Mouse (Mus musculus) liver, embryonic 14.5 days (tissue): Measurements from ENCODE around the gene Sart1. TPM values are rescaled to one million over a fixed set of nuclear protein-coding genes. Genes with fewer than 3 reads are reported as not detected.

Experiments used
- ATAC-seq: fragments of 200-750 bp; cut with Nextera tagmentation; 2 replicates; pipeline ENCODE4 v1.8.0; 2017; ENCODE audit warnings: moderate number of reproducible peaks, mild to moderate bottlenecking, moderate library complexity; ENCODE audit not compliant: insufficient read depth
- DNase-seq, 3 experiments: peaks; one replicate each; pipeline ENCODE4 v3.0.0-alpha.2; 2012 to 2013; ENCODE audit warnings: low read depth in 3 of 3, low spot score in 3 of 3
- H3K27ac ChIP-seq: fragments of 300-500 bp; sonication (generic); 2 replicates; pipeline ENCODE4 v1.5.1; 2014; ENCODE audit warnings: moderate library complexity, mild to moderate bottlenecking, control low read depth, inconsistent platforms
- H3K27me3 ChIP-seq: fragments of 300-500 bp; sonication (generic); 2 replicates; pipeline ENCODE4 v1.6.1; 2014; ENCODE audit warnings: mild to moderate bottlenecking, low read length, moderate library complexity; ENCODE audit not compliant: control insufficient read depth, insufficient read depth
- H3K36me3 ChIP-seq: fragments of 300-500 bp; sonication (generic); replicated peaks from 2 replicates; pipeline ENCODE4 v1.6.1; 2014; ENCODE audit warnings: low read depth; ENCODE audit not compliant: control insufficient read depth, insufficient read depth
- H3K4me1 ChIP-seq, 2 experiments: fragments of 200-500 bp in 1 of 2; fragments of 300-500 bp in 1 of 2; sonication (generic) in 1 of 2; replicated peaks; 2 replicates each; pipeline ENCODE4 v1.6.1; 2012 to 2014; ENCODE audit warnings: antibody characterized with exemption in 1 of 2, inconsistent platforms in 1 of 2, low read length in 1 of 2; ENCODE audit not compliant: control insufficient read depth in 2 of 2, insufficient read depth in 2 of 2
- H3K4me2 ChIP-seq: fragments of 300-500 bp; sonication (generic); 2 replicates; pipeline ENCODE4 v1.6.1; 2014; ENCODE audit warnings: low read depth, mild to moderate bottlenecking, control low read depth, moderate library complexity
- H3K4me3 ChIP-seq, 2 experiments: fragments of 200-500 bp in 1 of 2; fragments of 300-500 bp in 1 of 2; sonication (generic) in 1 of 2; 2 replicates each; pipeline ENCODE4 v1.5.1; 2012 to 2014; ENCODE audit warnings: low read depth in 2 of 2, low read length in 2 of 2, mild to moderate bottlenecking in 2 of 2, control low read depth in 1 of 2, inconsistent platforms in 1 of 2, moderate library complexity in 1 of 2; ENCODE audit not compliant: insufficient read depth in 1 of 2
- H3K9ac ChIP-seq: fragments of 300-500 bp; sonication (generic); replicated peaks from 2 replicates; pipeline ENCODE4 v1.6.1; 2014; ENCODE audit warnings: mild to moderate bottlenecking, control low read depth, moderate library complexity
- H3K9me3 ChIP-seq: fragments of 300-500 bp; sonication (generic); 2 replicates; pipeline ENCODE4 v1.6.1; 2016; ENCODE audit warnings: low read length, mixed read lengths; ENCODE audit not compliant: control insufficient read depth
- CTCF ChIP-seq: IDR thresholded peaks from 2 replicates; pipeline ENCODE4 v1.5.1; 2016; ENCODE audit warnings: antibody characterized with exemption, low read depth, control low read depth
- EP300 ChIP-seq: IDR thresholded peaks from 2 replicates; pipeline ENCODE4 v1.6.1; 2016; ENCODE audit warnings: antibody characterized with exemption, low read depth
- WGBS: fragments of 180-500 bp; shearing (Covaris S2); extraction: QIAGEN DNeasy Blood & Tissue Kit; methylation state at CpG from one replicate; pipeline ENCODE4 v1.1.7; 2014; ENCODE audit not compliant: insufficient replicate concordance; 5-methylcytosine and 5-hydroxymethylcytosine counted together
- polyA plus RNA-seq, 2 experiments: library from polyadenylated mRNA; depleted of rRNA in 1 of 2; stranded (reverse) in 1 of 2; unstranded in 1 of 2; fragments of >200 nt; fragmentation: Nextera tagmentation in 1 of 2; extraction: Ambion mirVana in 1 of 2; gene quantifications; 2 replicates each; pipeline versions ENCODE4 v1.2.1 to v1.2.3; 2012 to 2014

Gene Sart1
- polyA plus RNA-seq, 2 experiments, result 21.7 to 24.1 TPM

GRCm38 (mm10) chr19:5367455-5367854 lies 21.0 kb downstream of the Sart1 start:
- Histone ChIP-seq H3K36me3 (peaks cover 51% of the 10 kb centered on the region), H3K4me2 (peak overlapping the region; percentile 99), H3K27me3 (no peaks in the 10 kb centered on the region), H3K9me3 (no peaks in the 10 kb centered on the region), H3K27ac (peak overlapping the region; percentile 81), H3K4me3 (peak overlapping the region; percentile 70 to 97), H3K4me1 (peaks cover 13 to 14% of the 10 kb centered on the region in 2 experiments), H3K9ac (peak overlapping the region; percentile 91)
- WGBS, result 7% methylated on average over 11 of the region's 11 CpGs
- DNase-seq, result peak in 1 of 3 experiments; percentile 46
- TF ChIP-seq CTCF, result peak; percentile 59
- TF ChIP-seq EP300, result no peak
- no peak for ATAC-seq

GRCm38 (mm10) chr19:5367053-5367359 lies 21.5 kb downstream of the Sart1 start, which contains the start of gene Banf1:
Banf1 (minus strand) TSS chr19:5367168.
- 0 out of 2 replicates have a peak, but pooled peaks have one; percentile 2 for ATAC-seq
- Histone ChIP-seq H3K4me1 (peaks cover 13 to 14% of the 10 kb centered on the region in 2 experiments), H3K4me3 (peak within 1 kb of the TSS; percentile 78 to 97), H3K27ac (peak within 1 kb of the TSS; percentile 81), H3K36me3 (peaks cover 47% of the 10 kb centered on the region), H3K9ac (peak within 1 kb of the TSS; percentile 91), H3K27me3 (no peaks in the 10 kb centered on the region), H3K4me2 (peak within 1 kb of the TSS; percentile 99), H3K9me3 (no peaks in the 10 kb centered on the region)
- no peak for DNase-seq
- WGBS, result under 1% methylated on average over 33 of the region's 33 CpGs
- 0 out of 2 replicates have a peak, but pooled peaks have one; percentile 1 for TF ChIP-seq CTCF
- TF ChIP-seq EP300, result no peak

GRCm38 (mm10) chr19:5366175-5367052 lies 22.1 kb downstream of the Sart1 start, which contains the start of gene Eif1ad:
Eif1ad (plus strand) TSS chr19:5366741.
- H3K27ac ChIP-seq, result peak within 1 kb of the TSS; percentile 81
- under 1% methylated on average over 92 of the region's 92 CpGs for WGBS

GRCm38 (mm10) chr19:5365751-5366150 lies 22.8 kb downstream of the Sart1 start:
- no peak for DNase-seq
- H3K4me3 ChIP-seq, result peak overlapping the region; percentile 78 to 97
- H3K9ac ChIP-seq, result peak overlapping the region; percentile 91
- peak overlapping the region; percentile 99 for H3K4me2 ChIP-seq
- peak overlapping the region; percentile 20; the same call in 1 of the 2 replicates for H3K27ac ChIP-seq
- H3K4me1 ChIP-seq, result peaks cover 13 to 14% of the 10 kb centered on the region in 2 experiments
- 5% methylated on average over 11 of the region's 11 CpGs for WGBS
- ATAC-seq, result no peak
- no peaks in the 10 kb centered on the region for H3K27me3 ChIP-seq
- no peak for TF ChIP-seq EP300
- TF ChIP-seq CTCF, result no peak
- peaks cover 39% of the 10 kb centered on the region for H3K36me3 ChIP-seq
- no peaks in the 10 kb centered on the region for H3K9me3 ChIP-seq

More at GRCm38 (mm10) chr19:5366175-5367052, 22.1 kb downstream of the Sart1 start, which contains the start of gene Eif1ad:
- peak; percentile 94 to 96 (median 95) for DNase-seq
- Histone ChIP-seq H3K4me2 (peak within 1 kb of the TSS; percentile 99), H3K27me3 (no peaks in the 10 kb centered on the region), H3K9ac (peak within 1 kb of the TSS; percentile 91), H3K4me1 (peaks cover 13 to 14% of the 10 kb centered on the region in 2 experiments), H3K36me3 (peaks cover 43% of the 10 kb centered on the region), H3K9me3 (no peaks in the 10 kb centered on the region), H3K4me3 (peak within 1 kb of the TSS; percentile 78 to 97)
- peak; percentile 95 for ATAC-seq
- TF ChIP-seq CTCF, result no peak; the same call in 1 of the 2 replicates
- TF ChIP-seq EP300, result peak; percentile 37

DNA sequence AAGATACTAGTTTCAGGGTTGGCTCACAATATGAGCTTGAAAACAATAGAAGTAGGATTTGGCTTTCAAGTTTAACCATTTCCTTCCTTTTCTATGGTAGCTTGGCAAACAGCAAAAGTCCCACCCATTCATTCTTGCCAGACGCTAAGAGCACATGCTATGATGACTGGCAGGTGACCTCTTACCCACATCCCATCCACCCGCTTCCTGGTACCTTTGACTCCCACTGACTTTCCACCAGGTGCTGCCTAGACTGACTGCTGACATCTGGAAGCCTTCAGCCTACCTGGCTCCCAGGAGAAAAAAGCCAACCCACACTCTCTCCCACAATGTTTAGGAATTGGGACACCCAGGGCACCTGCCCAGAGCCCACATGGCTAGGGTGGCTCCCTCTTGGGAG lies 24.4 kb downstream of the Sart1 start:
- DNase-seq (no peak), ATAC-seq (no peak)
- TF ChIP-seq CTCF (no peak), EP300 (no peak)
- peaks cover 23% of the 10 kb centered on the region for H3K36me3 ChIP-seq
- H3K9ac ChIP-seq, result no peak overlapping the region
- H3K9me3 ChIP-seq, result no peaks in the 10 kb centered on the region
- H3K4me3 ChIP-seq, result no peak overlapping the region
- H3K4me1 ChIP-seq, result peaks cover 13 to 14% of the 10 kb centered on the region in 2 experiments
- no peak overlapping the region for H3K4me2 ChIP-seq
- H3K27ac ChIP-seq, result no peak overlapping the region
- no peaks in the 10 kb centered on the region for H3K27me3 ChIP-seq
- 75% methylated on average over 2 of the region's 2 CpGs for WGBS
